Mouse (Mus musculus) forelimb bud, embryonic 11.5 days (tissue): Measurements from ENCODE around the gene Slc7a1.
A peak's percentile ranks its signal among the peaks of the same experiment; 100 is the strongest.
"Not testable (repeated sequence)": the region's sequence is repeated elsewhere in the genome, so short reads cannot be mapped to it uniquely, and the experiment has no call there.

Experiments used
- DNase-seq: peaks from one replicate; pipeline ENCODE4 v3.0.0-alpha.2; 2012; ENCODE audit warnings: low read depth, low spot score

The Slc7a1 gene

GRCm38 (mm10) chr5:148328982-148329381 is 70.7 kb downstream of the Slc7a1 start:
- no peak for DNase-seq

GRCm38 (mm10) chr5:148326295-148326694 is 73.4 kb downstream of the Slc7a1 start:
- not testable (repeated sequence) for DNase-seq

GRCm38 (mm10) chr5:148325317-148325885 is 74.3 kb downstream of the Slc7a1 start:
- DNase-seq = peak; percentile 68

GRCm38 (mm10) chr5:148314931-148315330 is 84.8 kb downstream of the Slc7a1 start:
- DNase-seq = no peak

- no peak for DNase-seq
Observed at GRCm38 (mm10) chr5:148312443-148312842, 87.3 kb downstream of the Slc7a1 start.

- DNase-seq = no peak
Observed at GRCm38 (mm10) chr5:148310790-148311189, 88.9 kb downstream of the Slc7a1 start.

GRCm38 (mm10) chr5:148304112-148304511 is 95.6 kb downstream of the Slc7a1 start:
- no peak for DNase-seq

- DNase-seq = no peak
Observed at GRCm38 (mm10) chr5:148302968-148303367, 96.7 kb downstream of the Slc7a1 start.

GRCm38 (mm10) chr5:148293346-148293745 is 106.4 kb downstream of the Slc7a1 start:
- DNase-seq = peak; percentile 30

GRCm38 (mm10) chr5:148292862-148293261 is 106.8 kb downstream of the Slc7a1 start:
- DNase-seq = no peak

- no peak for DNase-seq
Observed at GRCm38 (mm10) chr5:148289951-148290350, 109.8 kb downstream of the Slc7a1 start.

GRCm38 (mm10) chr5:148288804-148289203 is 110.9 kb downstream of the Slc7a1 start:
- no peak for DNase-seq

GRCm38 (mm10) chr5:148287529-148287928 is 112.2 kb downstream of the Slc7a1 start:
- DNase-seq = no peak

GRCm38 (mm10) chr5:148283584-148283983 is 116.1 kb downstream of the Slc7a1 start:
- no peak for DNase-seq

GRCm38 (mm10) chr5:148283177-148283576 is 116.5 kb downstream of the Slc7a1 start:
- no peak for DNase-seq

- DNase-seq = no peak
Observed at GRCm38 (mm10) chr5:148282631-148283030, 117.1 kb downstream of the Slc7a1 start.

GRCm38 (mm10) chr5:148282093-148282492 is 117.6 kb downstream of the Slc7a1 start:
- DNase-seq = no peak

- no peak for DNase-seq
Observed at GRCm38 (mm10) chr5:148280321-148280720, 119.4 kb downstream of the Slc7a1 start.

GRCm38 (mm10) chr5:148278233-148278632 is 121.5 kb downstream of the Slc7a1 start:
- DNase-seq = no peak
